Mouse (Mus musculus): ENCODE data around the gene Col8a2.

DNA sequence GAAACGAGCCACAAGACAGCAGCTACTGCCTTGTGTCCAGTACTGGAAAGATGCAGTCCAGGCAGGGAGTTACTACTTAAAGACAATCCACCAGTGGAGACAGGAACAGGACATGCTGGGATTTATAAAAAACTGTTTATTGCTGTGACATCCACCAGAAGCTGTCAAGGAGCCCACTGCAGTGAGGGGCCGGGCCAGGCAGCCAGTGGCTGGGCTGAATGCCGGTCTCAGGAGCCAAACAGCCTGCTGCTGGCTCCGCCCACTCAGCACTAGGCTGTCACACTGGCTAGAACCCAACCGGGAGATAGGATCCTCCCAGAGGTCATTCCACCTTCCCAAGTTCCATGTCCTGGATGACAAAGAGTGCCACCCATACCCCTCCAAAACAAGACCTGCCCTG, 29.3 kb downstream of the Col8a2 start:
- TF ChIP-seq CTCF (IDR thresholded peaks at IDR 0.05; ENCODE audit: control insufficient read depth, insufficient read depth, insufficient read length) (no peak), CEBPB (IDR thresholded peaks at IDR 0.05; ENCODE audit: low read depth) (no peak), USF1 (IDR thresholded peaks at IDR 0.05; ENCODE audit: low read depth) (no peak), MYOD1 (IDR thresholded peaks at IDR 0.05; ENCODE audit: control insufficient read depth, insufficient read length, low read depth) (no peak), MAX (IDR thresholded peaks at IDR 0.05) (no peak), MYOG (IDR thresholded peaks at IDR 0.05; ENCODE audit: control insufficient read depth, extremely low read depth, insufficient read length) (no peak), FOSL1 (IDR thresholded peaks at IDR 0.05; ENCODE audit: insufficient read depth, low read length, poor library complexity, severe bottlenecking) (no peak)
